Mouse (Mus musculus) erythroblast, embryonic 14.5 days (primary cell): ENCODE results near the gene Lce1i.

ENCODE experiments used
- GATA1 ChIP-seq: IDR thresholded peaks from 2 replicates; pipeline ENCODE4 v1.6.1; 2012; ENCODE audit warnings: low read length, inconsistent platforms, mixed read lengths
- TAL1 ChIP-seq: IDR thresholded peaks from 3 replicates; pipeline ENCODE4 v1.6.1; 2012; ENCODE audit warnings: low read length, inconsistent platforms, mixed read lengths

- no peak for TF ChIP-seq GATA1
- no peak for TF ChIP-seq TAL1
Measured at GRCm38 (mm10) chr3:92825808-92826207, 47.1 kb upstream of the Lce1i start.
